Mouse (Mus musculus) liver, embryonic 15.5 days (tissue): Measurements from ENCODE around the gene Gtf3a. TPM values are rescaled to one million over a fixed set of nuclear protein-coding genes. Genes with fewer than 3 reads are reported as not detected.
"Not testable (repeated sequence)": the region's sequence is repeated elsewhere in the genome, so short reads cannot be mapped to it uniquely, and the experiment has no call there.

Experiments
- ATAC-seq: fragments of 200-750 bp; cut with Nextera tagmentation; 2 replicates; pipeline ENCODE4 v1.8.0; 2017; ENCODE audit warnings: moderate number of reproducible peaks, mild to moderate bottlenecking, moderate library complexity; ENCODE audit not compliant: insufficient read depth
- H3K27ac ChIP-seq: fragments of 300-500 bp; sonication (generic); replicated peaks from 2 replicates; pipeline ENCODE4 v1.5.1; 2015; ENCODE audit warnings: mild to moderate bottlenecking, inconsistent platforms
- H3K27me3 ChIP-seq: fragments of 300-500 bp; sonication (generic); 2 replicates; pipeline ENCODE4 v1.6.1; 2015; ENCODE audit warnings: mild to moderate bottlenecking, inconsistent platforms
- H3K36me3 ChIP-seq: fragments of 300-500 bp; sonication (generic); replicated peaks from 2 replicates; pipeline ENCODE4 v1.6.1; 2015; ENCODE audit warnings: moderate library complexity, mild to moderate bottlenecking, inconsistent platforms
- H3K4me1 ChIP-seq: fragments of 300-500 bp; sonication (generic); replicated peaks from 2 replicates; pipeline ENCODE4 v1.6.1; 2015; ENCODE audit warnings: inconsistent platforms
- H3K4me2 ChIP-seq: fragments of 300-500 bp; sonication (generic); 2 replicates; pipeline ENCODE4 v1.6.1; 2015; ENCODE audit warnings: moderate library complexity, mild to moderate bottlenecking, inconsistent platforms
- H3K4me3 ChIP-seq: fragments of 300-500 bp; sonication (generic); replicated peaks from 2 replicates; pipeline ENCODE4 v1.5.1; 2015; ENCODE audit warnings: mild to moderate bottlenecking, inconsistent platforms
- H3K9ac ChIP-seq: fragments of 300-500 bp; sonication (generic); 2 replicates; pipeline ENCODE4 v1.6.1; 2015; ENCODE audit warnings: moderate library complexity, mild to moderate bottlenecking, inconsistent platforms
- H3K9me3 ChIP-seq: fragments of 300-500 bp; sonication (generic); replicated peaks from 2 replicates; pipeline ENCODE4 v1.6.1; 2016; ENCODE audit warnings: inconsistent platforms
- WGBS: fragments of 180-500 bp; shearing (Covaris S2); methylation state at CpG from one replicate; pipeline ENCODE4 v1.1.7; 2015; ENCODE audit warnings: mixed read lengths; ENCODE audit not compliant: insufficient replicate concordance; 5-methylcytosine and 5-hydroxymethylcytosine counted together
- polyA plus RNA-seq: library from polyadenylated mRNA; unstranded; fragments of >200 nt; fragmentation: Nextera tagmentation; extraction: Ambion mirVana; gene quantifications from 2 replicates; pipeline ENCODE4 v1.2.1, GENCODE M21; 2015

Gene Gtf3a
- polyA plus RNA-seq, 1 experiment from 2014 or later, result 47.4 TPM

DNA sequence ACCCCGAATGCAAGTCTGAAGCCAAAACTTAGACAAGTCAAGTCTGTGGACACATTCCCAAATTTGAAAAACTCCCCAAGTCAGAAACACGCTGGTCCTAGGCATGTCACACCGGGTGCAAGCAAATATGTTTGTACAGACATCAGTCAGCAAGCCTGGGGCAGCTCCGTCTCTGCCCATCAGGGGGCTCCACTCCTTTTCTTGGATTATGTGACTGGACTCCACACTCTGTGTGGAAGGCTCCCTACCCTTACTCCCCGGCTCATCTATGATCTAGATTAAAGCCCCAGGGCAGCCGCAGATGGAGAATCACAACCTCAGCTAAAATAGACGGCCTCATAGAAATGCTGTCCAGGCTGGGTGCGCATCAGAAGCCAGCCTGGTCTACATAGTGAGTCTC, 32.2 kb upstream of the Gtf3a start:
- Histone ChIP-seq H3K4me3 (no peak overlapping the region), H3K36me3 (no peaks in the 10 kb centered on the region), H3K9me3 (no peaks in the 10 kb centered on the region), H3K27me3 (0 out of 2 replicates have a peak, but pooled peaks cover 9% of the 10 kb centered on the region), H3K4me1 (0 out of 2 replicates have a peak, but pooled peaks cover 12% of the 10 kb centered on the region), H3K27ac (no peak overlapping the region), H3K9ac (no peak overlapping the region), H3K4me2 (no peak overlapping the region)
- ATAC-seq, result no peak
- 67% methylated on average over 8 of the region's 8 CpGs for WGBS

DNA sequence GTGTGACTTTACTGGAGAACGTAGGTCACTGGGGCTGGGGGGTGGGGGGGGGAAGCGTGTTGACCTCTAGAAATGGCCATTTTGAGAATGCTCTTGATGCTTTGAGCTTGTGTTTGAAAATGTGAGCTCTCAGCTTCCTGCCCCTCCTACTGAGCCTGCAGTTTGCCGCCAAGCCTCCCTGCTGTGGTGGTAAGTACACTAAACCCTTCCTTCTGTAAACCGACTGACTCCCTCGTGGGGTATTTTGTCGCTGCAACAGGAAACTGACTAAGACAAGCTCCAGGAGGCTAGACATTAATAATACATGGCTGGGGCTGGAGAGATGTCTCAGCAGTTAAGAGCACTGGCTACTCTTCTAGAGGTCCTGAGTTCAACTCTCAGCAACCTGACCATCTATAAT, 31.7 kb upstream of the Gtf3a start:
- H3K4me2 ChIP-seq, result no peak overlapping the region
- H3K27ac ChIP-seq, result no peak overlapping the region
- no peaks in the 10 kb centered on the region for H3K9me3 ChIP-seq
- H3K4me3 ChIP-seq, result no peak overlapping the region
- no peak overlapping the region for H3K9ac ChIP-seq
- WGBS, result 20% methylated on average over 6 of the region's 6 CpGs
- H3K27me3 ChIP-seq, result 0 out of 2 replicates have a peak, but pooled peaks cover 9% of the 10 kb centered on the region
- no peak for ATAC-seq
- H3K36me3 ChIP-seq, result no peaks in the 10 kb centered on the region
- H3K4me1 ChIP-seq, result 0 out of 2 replicates have a peak, but pooled peaks cover 12% of the 10 kb centered on the region

DNA sequence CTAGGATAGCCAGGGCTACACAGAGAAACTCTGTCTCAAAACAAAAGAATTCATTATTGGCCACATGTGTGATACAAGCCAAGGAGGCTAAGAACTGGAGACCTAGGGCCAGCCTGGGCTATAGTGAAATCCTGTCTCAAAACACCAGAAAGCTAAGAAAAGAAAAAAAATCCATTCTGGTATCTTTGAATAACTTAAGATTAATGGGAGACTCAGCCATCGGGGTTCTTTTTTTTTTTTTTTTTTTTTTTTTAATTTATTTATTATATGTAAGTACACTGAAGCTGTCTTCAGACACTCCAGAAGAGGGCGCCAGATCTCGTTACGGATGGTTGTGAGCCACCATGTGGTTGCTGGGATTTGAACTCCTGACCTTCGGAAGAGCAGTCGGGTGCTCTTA, 31.1 kb upstream of the Gtf3a start:
- not testable (repeated sequence) for ATAC-seq, H3K4me2 ChIP-seq, H3K4me3 ChIP-seq, H3K27me3 ChIP-seq, H3K36me3 ChIP-seq, H3K9ac ChIP-seq, H3K9me3 ChIP-seq, H3K27ac ChIP-seq
- 0 out of 2 replicates have a peak, but pooled peaks cover 11% of the 10 kb centered on the region for H3K4me1 ChIP-seq
- WGBS, result 57% methylated on average over 6 of the region's 6 CpGs

GRCm38 (mm10) chr5:146919874-146920273, 28.6 kb upstream of the Gtf3a start:
- 45% methylated on average over 6 of the region's 6 CpGs for WGBS
- Histone ChIP-seq H3K9ac (no peak overlapping the region), H3K4me2 (peak overlapping the region; percentile 41; the same call in 1 of the 2 replicates), H3K27ac (no peak overlapping the region), H3K36me3 (no peaks in the 10 kb centered on the region), H3K9me3 (no peaks in the 10 kb centered on the region), H3K27me3 (0 out of 2 replicates have a peak, but pooled peaks cover 9% of the 10 kb centered on the region), H3K4me3 (no peak overlapping the region), H3K4me1 (no peaks in the 10 kb centered on the region)
- no peak for ATAC-seq

DNA sequence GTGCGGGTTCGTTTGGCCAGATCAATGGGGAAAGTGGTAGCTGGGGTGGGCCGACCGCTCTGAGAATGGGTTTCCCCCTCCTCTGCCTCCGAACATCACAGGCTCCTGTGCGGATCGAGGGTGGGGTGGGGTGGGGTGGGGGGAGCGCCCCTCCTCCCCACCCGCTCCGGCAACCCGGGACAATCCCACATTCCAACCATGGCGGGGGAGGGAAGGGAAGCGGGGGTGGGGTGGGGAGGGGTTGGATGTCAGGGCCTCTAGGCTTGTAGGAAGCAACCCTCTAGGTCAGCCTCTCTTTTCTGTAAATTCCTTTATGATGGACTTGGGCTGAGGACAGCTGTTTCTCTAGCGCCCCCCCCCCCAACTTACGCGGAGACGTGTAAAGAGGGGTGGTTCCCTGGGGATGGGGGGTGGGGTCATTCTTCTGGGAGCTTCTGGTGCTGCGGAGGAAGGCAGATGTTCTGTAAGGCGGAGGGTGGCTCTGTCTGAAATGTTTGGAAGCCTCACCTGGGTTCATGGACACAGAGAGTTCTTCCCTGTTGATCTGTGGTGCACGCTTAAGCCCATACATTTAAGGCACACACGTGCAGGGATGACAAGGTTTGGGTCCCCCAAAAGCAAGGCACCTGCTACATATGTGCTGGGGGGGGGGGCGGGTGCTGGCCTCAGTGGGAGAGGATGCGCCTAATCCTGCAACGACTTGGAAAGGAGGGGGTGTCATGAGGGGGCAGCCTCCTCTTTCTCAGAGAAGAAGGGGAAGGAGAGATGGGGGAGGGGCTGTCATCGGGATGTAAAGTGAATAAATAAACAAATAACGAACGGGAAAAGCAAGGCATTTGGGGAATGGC, 27.9 kb upstream of the Gtf3a start:
- Histone ChIP-seq H3K4me1 (no peaks in the 10 kb centered on the region), H3K9me3 (no peaks in the 10 kb centered on the region), H3K36me3 (no peaks in the 10 kb centered on the region), H3K4me3 (no peak overlapping the region; the same call in 1 of the 2 replicates), H3K27me3 (0 out of 2 replicates have a peak, but pooled peaks cover 9% of the 10 kb centered on the region), H3K9ac (no peak overlapping the region), H3K4me2 (peak overlapping the region; percentile 41), H3K27ac (no peak overlapping the region)
- WGBS, result 10% methylated on average over 27 of the region's 27 CpGs
- no peak for ATAC-seq

GRCm38 (mm10) chr5:146921224-146921623, 27.2 kb upstream of the Gtf3a start:
- no peaks in the 10 kb centered on the region for H3K36me3 ChIP-seq
- H3K4me2 ChIP-seq, result no peak overlapping the region
- 0 out of 2 replicates have a peak, but pooled peaks cover 9% of the 10 kb centered on the region for H3K27me3 ChIP-seq
- no peak for ATAC-seq
- WGBS, result 38% methylated on average over 8 of the region's 8 CpGs
- no peak overlapping the region for H3K9ac ChIP-seq
- no peak overlapping the region for H3K4me3 ChIP-seq
- H3K9me3 ChIP-seq, result no peaks in the 10 kb centered on the region
- H3K4me1 ChIP-seq, result no peaks in the 10 kb centered on the region
- no peak overlapping the region for H3K27ac ChIP-seq

DNA sequence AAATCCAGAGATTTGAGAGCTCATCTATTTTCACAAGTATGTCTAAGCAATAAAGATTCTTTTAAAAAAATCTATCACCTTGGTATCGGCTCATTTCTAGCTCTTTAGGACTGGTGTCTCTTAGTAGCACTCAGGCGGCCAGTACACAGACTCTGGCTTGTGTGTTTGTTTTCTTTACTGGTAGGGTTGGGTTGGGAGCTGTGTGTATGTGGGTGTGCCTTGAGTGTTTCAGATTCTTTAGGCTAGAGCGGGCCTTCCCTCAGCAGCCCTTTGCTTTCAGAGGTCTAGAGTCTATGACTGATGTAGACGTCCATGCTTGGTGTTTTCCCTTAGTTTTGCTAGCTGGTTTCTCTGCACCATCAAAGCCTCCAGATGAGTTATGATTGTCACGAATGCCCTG, 24.9 kb upstream of the Gtf3a start:
- Histone ChIP-seq H3K9ac (no peak overlapping the region), H3K36me3 (no peaks in the 10 kb centered on the region), H3K9me3 (no peaks in the 10 kb centered on the region), H3K4me1 (no peaks in the 10 kb centered on the region), H3K4me3 (no peak overlapping the region), H3K4me2 (no peak overlapping the region), H3K27ac (no peak overlapping the region), H3K27me3 (0 out of 2 replicates have a peak, but pooled peaks cover 9% of the 10 kb centered on the region)
- 62% methylated on average over 5 of the region's 5 CpGs for WGBS
- no peak for ATAC-seq

- Histone ChIP-seq H3K4me3 (no peak overlapping the region), H3K4me1 (no peaks in the 10 kb centered on the region), H3K4me2 (no peak overlapping the region), H3K27ac (no peak overlapping the region), H3K36me3 (no peaks in the 10 kb centered on the region), H3K27me3 (no peaks in the 10 kb centered on the region), H3K9ac (no peak overlapping the region), H3K9me3 (no peaks in the 10 kb centered on the region)
- WGBS, result 68% methylated on average over 5 of the region's 5 CpGs
- no peak for ATAC-seq
Observed at GRCm38 (mm10) chr5:146926673-146927072, 21.8 kb upstream of the Gtf3a start.

GRCm38 (mm10) chr5:146931422-146931821, 17.0 kb upstream of the Gtf3a start:
- no peak for ATAC-seq
- 55% methylated on average over 7 of the region's 7 CpGs for WGBS
- H3K4me2 ChIP-seq, result no peak overlapping the region

DNA sequence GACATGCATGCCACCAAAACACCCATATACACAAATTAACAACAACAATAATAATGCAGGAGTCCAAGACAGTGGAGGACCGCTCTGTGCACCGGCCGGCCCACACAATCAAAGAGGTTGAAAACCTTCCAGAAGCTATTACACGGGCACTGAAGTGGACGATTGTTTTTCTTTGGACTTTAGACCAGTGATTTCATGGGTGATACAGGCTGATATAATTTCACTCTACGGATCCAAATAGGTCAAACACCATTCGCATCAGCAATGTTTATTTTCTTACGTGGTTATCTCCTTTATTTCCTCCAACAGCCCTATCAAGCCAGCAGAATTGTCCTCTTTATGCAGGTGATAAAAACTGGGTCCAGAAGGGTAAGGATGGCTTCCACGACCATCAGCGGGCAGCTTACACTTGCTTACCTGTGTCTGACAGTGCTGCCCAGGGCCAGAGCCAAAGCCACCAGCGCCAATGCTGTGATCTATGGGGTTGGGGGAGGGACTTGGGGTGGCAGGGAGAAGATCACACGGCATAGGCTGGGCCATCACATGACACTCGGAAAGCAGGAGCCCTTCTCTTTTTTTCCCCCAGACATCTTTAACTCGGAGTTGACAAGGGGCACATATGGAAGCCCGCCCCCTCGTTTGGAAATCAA, 16.4 kb upstream of the Gtf3a start:
- Histone ChIP-seq H3K4me1 (no peaks in the 10 kb centered on the region), H3K27ac (no peak overlapping the region), H3K9me3 (no peaks in the 10 kb centered on the region), H3K4me2 (no peak overlapping the region), H3K9ac (no peak overlapping the region), H3K36me3 (no peaks in the 10 kb centered on the region), H3K4me3 (no peak overlapping the region), H3K27me3 (no peaks in the 10 kb centered on the region)
- WGBS, result 58% methylated on average over 16 of the region's 16 CpGs
- no peak for ATAC-seq

More at GRCm38 (mm10) chr5:146931422-146931821, 17.0 kb upstream of the Gtf3a start:
- H3K9me3 ChIP-seq, result no peaks in the 10 kb centered on the region
- no peak overlapping the region for H3K4me3 ChIP-seq
- H3K36me3 ChIP-seq, result no peaks in the 10 kb centered on the region
- H3K9ac ChIP-seq, result no peak overlapping the region
- H3K4me1 ChIP-seq, result no peaks in the 10 kb centered on the region
- no peak overlapping the region for H3K27ac ChIP-seq
- H3K27me3 ChIP-seq, result no peaks in the 10 kb centered on the region

- no peaks in the 10 kb centered on the region for H3K36me3 ChIP-seq
- 59% methylated on average over 12 of the region's 12 CpGs for WGBS
- no peak overlapping the region for H3K4me2 ChIP-seq
- ATAC-seq, result no peak
- H3K27ac ChIP-seq, result no peak overlapping the region
- no peaks in the 10 kb centered on the region for H3K4me1 ChIP-seq
- no peak overlapping the region for H3K4me3 ChIP-seq
- H3K27me3 ChIP-seq, result no peaks in the 10 kb centered on the region
- no peak overlapping the region for H3K9ac ChIP-seq
- no peaks in the 10 kb centered on the region for H3K9me3 ChIP-seq
Observed at GRCm38 (mm10) chr5:146933466-146933865, 15.0 kb upstream of the Gtf3a start.
